Mouse (Mus musculus) B cell, adult (primary cell): Measurements from ENCODE around the gene Olfr963. TPM values are rescaled to one million over a fixed set of nuclear protein-coding genes. Genes with fewer than 3 reads are reported as not detected.

Experiments
- total RNA-seq: library from RNA; stranded (reverse); gene quantifications from 4 replicates; pipeline ENCODE4 v1.2.4, GENCODE M21; 2023; ENCODE audit not compliant: inconsistent age

The Olfr963 gene
- not detected in 4 replicates for total RNA-seq

GRCm38 (mm10) chr9:39666905-39667304 lies at the start of gene Olfr963:
Olfr963 (plus strand) TSS chr9:39667205.

GRCm38 (mm10) chr9:39621073-39621472 lies 45.9 kb upstream of the Olfr963 start, which contains the start of gene Olfr960:
Olfr960 (plus strand) TSS chr9:39621373.

GRCm38 (mm10) chr9:39644785-39645184 lies 22.2 kb upstream of the Olfr963 start, which contains the start of gene Olfr961:
Olfr961 (plus strand) TSS chr9:39645085.

GRCm38 (mm10) chr9:39707017-39707416 lies 40.0 kb downstream of the Olfr963 start, which contains the start of gene Olfr149:
Olfr149 (minus strand) TSS chr9:39707117.

GRCm38 (mm10) chr9:39711053-39711452 lies 44.0 kb downstream of the Olfr963 start, which contains the start of gene Olfr965:
Olfr965 (plus strand) TSS chr9:39711353.

Other genes starting within 250 kb of the Olfr963 start
- gene Olfr952, start 240.1 kb upstream of the Olfr963 start, total RNA-seq, result not detected in 4 replicates
- not detected in 4 replicates for gene Olfr954, start 210.5 kb upstream of the Olfr963 start, total RNA-seq
- gene Olfr955, start 195.3 kb upstream of the Olfr963 start, total RNA-seq, result not detected in 4 replicates
- gene Olfr44, start 173.2 kb upstream of the Olfr963 start, total RNA-seq, result not detected in 4 replicates
- not detected in 4 replicates for gene Olfr957, start 151.4 kb upstream of the Olfr963 start, total RNA-seq
- not detected in 4 replicates for gene Olfr958, start 113.2 kb upstream of the Olfr963 start, total RNA-seq
- gene Olfr959, start 91.6 kb upstream of the Olfr963 start, total RNA-seq, result not detected in 4 replicates
- not detected in 4 replicates for gene AW551984, start 62.8 kb upstream of the Olfr963 start, total RNA-seq
- not detected in 4 replicates for gene Olfr148, start 56.5 kb upstream of the Olfr963 start, total RNA-seq
- not detected in 4 replicates for gene Olfr960, start 45.8 kb upstream of the Olfr963 start, total RNA-seq
- not detected in 4 replicates for gene Olfr961, start 22.1 kb upstream of the Olfr963 start, total RNA-seq
- not detected in 4 replicates for gene Olfr149, start 39.9 kb downstream of the Olfr963 start, total RNA-seq
- gene Olfr965, start 44.1 kb downstream of the Olfr963 start, total RNA-seq, result not detected in 4 replicates
- not detected in 4 replicates for gene Olfr150, start 63.8 kb downstream of the Olfr963 start, total RNA-seq
- not detected in 4 replicates for gene Olfr967, start 79.0 kb downstream of the Olfr963 start, total RNA-seq
- gene Olfr968, start 116.0 kb downstream of the Olfr963 start, total RNA-seq, result not detected in 4 replicates
- gene Olfr969, start 123.7 kb downstream of the Olfr963 start, total RNA-seq, result not detected in 4 replicates
- gene Olfr970, start 141.7 kb downstream of the Olfr963 start, total RNA-seq, result not detected in 4 replicates
- gene Olfr971, start 169.7 kb downstream of the Olfr963 start, total RNA-seq, result not detected in 4 replicates
- gene Olfr972, start 199.2 kb downstream of the Olfr963 start, total RNA-seq, result not detected in 4 replicates
- gene Olfr229, start 240.1 kb downstream of the Olfr963 start, total RNA-seq, result not detected in 4 replicates